Mouse (Mus musculus) embryonic facial prominence, embryonic 14.5 days (tissue): ENCODE results near the gene Ascl4. TPM values are rescaled to one million over a fixed set of nuclear protein-coding genes. Genes with fewer than 3 reads are reported as not detected.

Experiments used
- ATAC-seq: fragments of 200-750 bp; cut with Nextera tagmentation; 2 replicates; pipeline ENCODE4 v1.8.0; 2017; ENCODE audit warnings: low read depth, moderate number of reproducible peaks, moderate TSS enrichment
- DNase-seq: peaks from one replicate; pipeline ENCODE4 v3.0.0-alpha.2; 2015; ENCODE audit warnings: low spot score
- H3K27ac ChIP-seq: fragments of 300-500 bp; sonication (generic); replicated peaks from 2 replicates; pipeline ENCODE4 v1.5.1; 2014; ENCODE audit warnings: low read depth, mild to moderate bottlenecking, low read length, moderate library complexity
- H3K27me3 ChIP-seq: fragments of 300-500 bp; sonication (generic); replicated peaks from 2 replicates; pipeline ENCODE4 v1.6.1; 2014; ENCODE audit warnings: low read length; ENCODE audit not compliant: control insufficient read depth, insufficient read depth
- H3K36me3 ChIP-seq: fragments of 300-500 bp; sonication (generic); 2 replicates; pipeline ENCODE4 v1.6.1; 2014; ENCODE audit warnings: low read length, mixed read lengths; ENCODE audit not compliant: control insufficient read depth, insufficient read depth
- H3K4me1 ChIP-seq: fragments of 300-500 bp; sonication (generic); 2 replicates; pipeline ENCODE4 v1.6.1; 2014; ENCODE audit warnings: antibody characterized with exemption, low read length; ENCODE audit not compliant: control insufficient read depth, insufficient read depth
- H3K4me2 ChIP-seq: fragments of 300-500 bp; sonication (generic); 2 replicates; pipeline ENCODE4 v1.6.1; 2014; ENCODE audit warnings: low read depth, mild to moderate bottlenecking, low read length, moderate library complexity, mixed read lengths
- H3K4me3 ChIP-seq: fragments of 300-500 bp; sonication (generic); 2 replicates; pipeline ENCODE4 v1.5.1; 2014; ENCODE audit warnings: low read depth, mild to moderate bottlenecking, low read length
- H3K9ac ChIP-seq: fragments of 300-500 bp; sonication (generic); 2 replicates; pipeline ENCODE4 v1.6.1; 2014; ENCODE audit warnings: low read depth, mild to moderate bottlenecking, low read length, moderate library complexity, mixed read lengths
- H3K9me3 ChIP-seq: fragments of 300-500 bp; sonication (generic); 2 replicates; pipeline ENCODE4 v1.6.1; 2016; ENCODE audit warnings: low read length; ENCODE audit not compliant: control insufficient read depth
- WGBS: fragments of 180-500 bp; shearing (Covaris S2); extraction: QIAGEN DNeasy Blood & Tissue Kit; methylation state at CpG from one replicate; pipeline ENCODE4 v1.1.7; 2014; 5-methylcytosine and 5-hydroxymethylcytosine counted together
- polyA plus RNA-seq: library from polyadenylated mRNA; unstranded; fragments of >200 nt; fragmentation: Nextera tagmentation; extraction: Ambion mirVana; gene quantifications from 2 replicates; pipeline ENCODE4 v1.2.1, GENCODE M21; 2014

The Ascl4 gene
- 0.49 and 0.80 TPM in 2 replicates for polyA plus RNA-seq

DNA sequence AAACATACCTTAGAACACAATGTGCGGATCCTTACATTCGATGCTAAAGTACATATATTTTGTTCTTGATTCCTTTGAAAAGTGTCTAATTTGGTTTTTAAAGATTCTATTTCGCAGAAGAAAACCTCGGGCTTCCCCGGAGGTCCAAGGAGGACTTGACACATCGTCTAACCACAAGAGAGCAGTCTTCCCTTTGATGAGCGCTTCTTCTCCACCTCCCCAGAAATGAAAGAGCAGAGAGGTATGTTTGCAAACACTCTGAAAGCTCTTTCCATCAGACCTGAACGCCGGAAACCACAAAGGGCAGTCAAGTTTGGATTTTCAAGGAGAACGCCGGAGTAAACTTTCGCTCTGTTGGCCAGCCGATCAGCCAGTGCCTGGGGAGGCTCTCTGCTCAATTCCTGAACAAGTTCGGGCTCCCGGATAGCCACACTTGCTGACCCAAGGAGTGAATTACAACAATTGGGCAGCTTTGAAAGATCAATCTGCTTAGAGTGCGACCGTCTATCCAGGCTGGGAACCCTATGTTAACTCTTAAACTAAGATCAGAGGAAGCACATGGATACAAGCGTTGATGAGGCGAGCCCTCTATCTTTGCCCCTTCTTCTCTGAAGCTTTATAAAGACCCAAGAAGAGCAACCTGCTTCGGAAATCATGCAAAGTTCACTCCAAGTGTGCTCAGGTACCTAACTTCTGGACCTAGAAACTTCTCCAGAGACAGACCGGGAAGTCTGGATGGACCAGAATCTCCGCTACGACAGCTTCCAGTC, at the start of gene Ascl4:
Gene Ascl4, plus strand, starts transcription at position 6 of the 770 bp plus-strand sequence.
- Histone ChIP-seq H3K4me1 (peaks cover 7% of the 10 kb centered on the region; the same call in 1 of the 2 replicates), H3K9ac (peak within 1 kb of the TSS; percentile 54), H3K4me3 (peak within 1 kb of the TSS; percentile 53), H3K9me3 (no peaks in the 10 kb centered on the region), H3K27me3 (peaks cover 37% of the 10 kb centered on the region), H3K4me2 (peak within 1 kb of the TSS; percentile 98), H3K36me3 (no peaks in the 10 kb centered on the region), H3K27ac (0 out of 2 replicates have a peak within 1 kb of the TSS, but pooled peaks have one; percentile 6)
- DNase-seq (peak; percentile 36), ATAC-seq (no peak)
- WGBS = 1% methylated on average over 23 of the region's 23 CpGs

DNA sequence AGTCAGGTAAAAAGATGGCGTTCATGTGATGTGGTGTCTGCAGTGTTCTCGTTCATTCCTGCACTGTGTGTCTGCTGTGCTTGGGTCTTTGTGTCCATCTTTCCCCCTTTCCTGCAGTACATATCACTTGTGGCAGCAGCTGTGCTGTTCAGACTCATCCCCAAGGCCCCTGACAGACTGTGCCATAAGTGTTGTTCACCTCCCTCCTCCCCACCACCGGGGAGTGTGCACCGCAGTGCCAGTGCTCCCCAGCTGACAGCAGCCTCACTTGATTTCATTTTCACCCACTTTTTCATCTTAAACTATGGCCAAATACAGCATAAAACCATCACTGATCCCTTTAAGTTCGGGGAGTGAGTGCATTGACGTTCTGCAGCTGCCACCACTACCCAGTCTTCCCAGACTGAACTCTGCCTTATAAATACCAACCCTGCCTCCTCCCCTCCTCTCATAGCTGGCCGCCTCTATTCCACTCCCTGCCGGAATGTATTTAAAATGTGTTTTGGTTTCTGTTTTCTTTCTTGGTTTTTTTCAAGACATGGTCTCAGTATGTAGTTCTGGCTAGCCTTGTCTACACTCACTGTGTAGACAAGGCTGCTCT, 47.5 kb upstream of the Ascl4 start:
- DNase-seq = no peak
- peaks cover 91% of the 10 kb centered on the region for H3K36me3 ChIP-seq
- no peak for ATAC-seq

GRCm38 (mm10) chr10:85916498-85917309, 10.8 kb upstream of the Ascl4 start, which contains the start of gene Prdm4:
Prdm4 (minus strand) TSS chr10:85917142.
- H3K9ac ChIP-seq = peak within 1 kb of the TSS; percentile 91
- no peaks in the 10 kb centered on the region for H3K27me3 ChIP-seq
- DNase-seq (peak; percentile 99), ATAC-seq (peak; percentile 100)
- H3K9me3 ChIP-seq = no peaks in the 10 kb centered on the region
- peak within 1 kb of the TSS; percentile 84 for H3K27ac ChIP-seq
- under 1% methylated on average over 23 of the region's 90 CpGs for WGBS
- H3K4me3 ChIP-seq = peak within 1 kb of the TSS; percentile 98
- peak within 1 kb of the TSS; percentile 67 for H3K4me2 ChIP-seq
- H3K4me1 ChIP-seq = peaks cover 10% of the 10 kb centered on the region; the same call in 1 of the 2 replicates
- H3K36me3 ChIP-seq = peaks cover 27% of the 10 kb centered on the region

More for the DNA sequence above, 47.5 kb upstream of the Ascl4 start:
- Histone ChIP-seq H3K4me1 (no peaks in the 10 kb centered on the region), H3K27ac (no peak overlapping the region), H3K9ac (no peak overlapping the region), H3K9me3 (no peaks in the 10 kb centered on the region), H3K4me2 (no peak overlapping the region), H3K27me3 (no peaks in the 10 kb centered on the region), H3K4me3 (no peak overlapping the region)
- WGBS = 91% methylated on average over 8 of the region's 8 CpGs

DNA sequence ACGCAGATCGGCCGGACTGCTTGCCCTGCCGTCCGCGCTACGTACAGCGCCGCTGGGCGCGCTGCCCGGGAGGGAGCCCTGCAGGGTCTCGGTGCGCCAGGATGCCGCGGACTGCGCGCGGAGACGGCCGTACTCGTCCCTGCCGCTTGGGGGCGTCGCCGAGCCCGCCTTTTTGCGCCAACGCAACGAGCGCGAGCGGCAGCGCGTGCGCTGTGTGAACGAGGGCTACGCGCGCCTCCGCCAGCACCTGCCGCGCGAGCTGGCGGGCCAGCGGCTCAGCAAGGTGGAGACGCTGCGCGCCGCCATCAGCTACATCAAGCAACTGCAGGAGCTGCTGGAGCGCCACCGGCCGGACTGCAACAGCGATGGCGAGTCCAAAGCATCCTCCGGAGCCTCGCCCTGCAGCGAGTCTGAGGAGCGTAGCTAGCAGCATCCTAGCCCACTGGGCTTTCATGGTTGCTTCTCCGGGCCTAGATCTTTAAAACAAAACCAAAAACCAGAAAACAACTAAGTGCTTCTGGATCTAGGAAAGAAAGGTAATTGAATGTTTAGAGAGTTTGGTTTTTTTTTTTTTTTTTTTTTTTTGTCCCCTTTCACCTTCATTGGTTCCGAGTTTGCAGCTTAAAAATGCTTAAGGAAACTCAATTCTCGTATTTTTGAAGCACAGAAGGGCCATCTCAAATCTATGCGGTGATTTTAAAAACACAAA, 1.2 kb downstream of the Ascl4 start:
- WGBS = 2% methylated on average over 43 of the region's 63 CpGs
- Histone ChIP-seq H3K4me3 (peak overlapping the region; percentile 53), H3K4me1 (peaks cover 7% of the 10 kb centered on the region; the same call in 1 of the 2 replicates), H3K27me3 (peaks cover 37% of the 10 kb centered on the region), H3K9me3 (no peaks in the 10 kb centered on the region), H3K9ac (peak overlapping the region; percentile 54), H3K4me2 (peak overlapping the region; percentile 98), H3K27ac (0 out of 2 replicates have a peak overlapping the region, but pooled peaks have one; percentile 6), H3K36me3 (no peaks in the 10 kb centered on the region)
- DNase-seq = peak; percentile 86
- peak; percentile 89 for ATAC-seq

DNA sequence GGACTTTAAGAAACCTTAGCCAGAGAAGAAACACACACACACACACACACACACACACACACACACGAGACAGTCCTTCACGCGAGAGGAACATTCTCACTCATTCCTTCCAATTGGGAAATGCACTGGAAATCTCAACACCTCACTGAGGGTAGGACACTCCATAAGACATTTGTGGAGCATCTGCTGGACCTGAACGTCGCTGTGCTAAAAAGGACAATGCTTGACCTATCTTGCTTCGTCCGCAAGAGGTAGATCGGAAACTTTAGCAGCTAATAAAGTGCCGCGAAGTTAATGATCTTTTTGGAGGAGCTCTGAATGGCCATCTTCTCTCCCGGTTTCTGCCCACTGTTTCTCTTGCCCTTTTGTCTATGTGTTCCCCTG, 1.7 kb downstream of the Ascl4 start:
- no peak overlapping the region for H3K27ac ChIP-seq
- H3K9ac ChIP-seq = no peak overlapping the region
- H3K9me3 ChIP-seq = no peaks in the 10 kb centered on the region
- ATAC-seq = no peak
- H3K36me3 ChIP-seq = no peaks in the 10 kb centered on the region
- peak overlapping the region; percentile 53 for H3K4me3 ChIP-seq
- peaks cover 37% of the 10 kb centered on the region for H3K27me3 ChIP-seq
- peaks cover 7% of the 10 kb centered on the region; the same call in 1 of the 2 replicates for H3K4me1 ChIP-seq
- peak overlapping the region; percentile 98 for H3K4me2 ChIP-seq
- 51% methylated on average over 11 of the region's 11 CpGs for WGBS
- DNase-seq = no peak

- Histone ChIP-seq H3K9me3 (no peaks in the 10 kb centered on the region), H3K27me3 (peaks cover 37% of the 10 kb centered on the region), H3K4me2 (no peak overlapping the region), H3K4me1 (peaks cover 7% of the 10 kb centered on the region; the same call in 1 of the 2 replicates), H3K9ac (no peak overlapping the region), H3K4me3 (no peak overlapping the region), H3K27ac (no peak overlapping the region), H3K36me3 (no peaks in the 10 kb centered on the region)
- ATAC-seq (no peak), DNase-seq (no peak)
- WGBS = 89% methylated on average over 11 of the region's 11 CpGs
Measured at GRCm38 (mm10) chr10:85929962-85930361, 2.5 kb downstream of the Ascl4 start.

- H3K9ac ChIP-seq = no peak overlapping the region
- H3K27me3 ChIP-seq = no peaks in the 10 kb centered on the region
- no peaks in the 10 kb centered on the region; the same call in 1 of the 2 replicates for H3K9me3 ChIP-seq
- no peak overlapping the region for H3K4me3 ChIP-seq
- 91% methylated on average over 6 of the region's 6 CpGs for WGBS
- no peak for DNase-seq
- no peak for ATAC-seq
- no peak overlapping the region for H3K4me2 ChIP-seq
- peaks cover 53% of the 10 kb centered on the region for H3K36me3 ChIP-seq
- no peaks in the 10 kb centered on the region for H3K4me1 ChIP-seq
- no peak overlapping the region for H3K27ac ChIP-seq
Measured at GRCm38 (mm10) chr10:85936280-85936965, 8.9 kb downstream of the Ascl4 start.
